Mouse (Mus musculus) layer of hippocampus, adult 6 months (tissue): ENCODE measurements around the gene Scoc. TPM values are rescaled to one million over a fixed set of nuclear protein-coding genes. Genes with fewer than 3 reads are reported as not detected.

Experiments used
- long read RNA-seq, 2 experiments: library from polyadenylated mRNA; unstranded; transcript quantifications; one replicate each; pipeline ENCODE4 v2.0.0; 2019 to 2020
- polyA plus RNA-seq: library from polyadenylated mRNA; unstranded; fragments of <200 nt; fragmentation: Nextera tagmentation; gene quantifications from 2 replicates; pipeline ENCODE4 v1.2.3, GENCODE M21; 2021

Scoc gene
- polyA plus RNA-seq = 429 and 455 TPM in 2 replicates
- long read RNA-seq, experiment 1, transcript Scoc-203 (4 exons, 409 nt) = major isoform, 259 of 312 reads
- long read RNA-seq, experiment 1, transcript Scoc-202 (4 exons, 1,764 nt) = minor isoform, 18 of 312 reads
- long read RNA-seq, experiment 1, partial matches to known transcripts = 4 of 312 reads
- long read RNA-seq, experiment 1, other reads (novel, unspliced or antisense) = 28 of 312 reads
- long read RNA-seq, experiment 2, transcript Scoc-202 (4 exons, 1,764 nt) = minor isoform, 85 of 1,223 reads
- long read RNA-seq, experiment 2, transcript Scoc-203 (4 exons, 409 nt) = major isoform, 1,089 of 1,223 reads
- long read RNA-seq, experiment 2, partial matches to known transcripts = 18 of 1,223 reads
- long read RNA-seq, experiment 2, other reads (novel, unspliced or antisense) = 31 of 1,223 reads

DNA sequence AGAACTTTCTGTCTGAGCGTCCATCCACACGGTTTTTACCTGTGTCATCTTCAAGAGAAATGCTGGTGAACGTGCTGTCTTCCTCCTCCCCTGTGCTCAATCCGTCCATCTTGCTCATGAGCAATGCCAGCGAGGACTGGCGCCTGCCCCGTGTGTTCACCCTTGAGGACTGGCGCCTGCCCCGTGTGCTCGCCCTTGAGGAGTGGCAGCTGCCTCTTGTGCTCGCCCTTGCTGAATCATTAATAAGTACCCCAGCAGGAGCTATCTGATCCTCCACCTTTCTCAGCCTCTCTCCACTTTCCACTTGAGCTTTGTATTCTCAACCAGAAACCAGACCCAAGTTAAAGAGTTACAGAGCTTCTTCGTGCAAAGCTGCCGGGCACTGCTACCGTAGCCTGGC is at the start of gene Scoc:
TSS of gene Scoc (minus strand) at position 170 of the 400 bp plus-strand sequence.

GRCm38 (mm10) chr8:83389316-83390005 is 68.7 kb downstream of the Scoc start, which contains the start of gene Clgn:
TSS of gene Clgn (plus strand) at chr8:83389867.

Other genes starting within 250 kb of the Scoc start
- gene Ucp1, start 168.0 kb downstream of the Scoc start, polyA plus RNA-seq = not detected in 2 replicates
- gene Elmod2, start 125.9 kb downstream of the Scoc start, polyA plus RNA-seq = 2.7 and 3.7 TPM in 2 replicates
- not detected in 2 replicates for gene Mgat4d, start 109.9 kb downstream of the Scoc start, polyA plus RNA-seq
- gene Clgn, start 68.5 kb downstream of the Scoc start, polyA plus RNA-seq = 2.0 and 2.4 TPM in 2 replicates
- gene Olfr370, start 77.4 kb upstream of the Scoc start, polyA plus RNA-seq = not detected in 2 replicates
- 527 and 627 TPM in 2 replicates for gene Ndufb7, start 108.3 kb upstream of the Scoc start, polyA plus RNA-seq
- gene Tecr, start 149.6 kb upstream of the Scoc start, polyA plus RNA-seq = 1,403 and 1,488 TPM in 2 replicates
- 35.0 and 40.0 TPM in 2 replicates for gene Dnajb1, start 149.8 kb upstream of the Scoc start, polyA plus RNA-seq
- 91.1 and 100 TPM in 2 replicates for gene Gipc1, start 194.3 kb upstream of the Scoc start, polyA plus RNA-seq
- gene Ptger1, start 208.3 kb upstream of the Scoc start, polyA plus RNA-seq = 0.21 and 0.26 TPM in 2 replicates
- 3.0 and 4.8 TPM in 2 replicates for gene Pkn1, start 240.8 kb upstream of the Scoc start, polyA plus RNA-seq